Mouse (Mus musculus) embryonic facial prominence, embryonic 14.5 days (tissue): ENCODE results near the gene Rtl1. TPM values are rescaled to one million over a fixed set of nuclear protein-coding genes. Genes with fewer than 3 reads are reported as not detected.
A peak's percentile ranks its signal among the peaks of the same experiment; 100 is the strongest.

Source experiments
- ATAC-seq: fragments of 200-750 bp; cut with Nextera tagmentation; 2 replicates; pipeline ENCODE4 v1.8.0; 2017; ENCODE audit warnings: low read depth, moderate number of reproducible peaks, moderate TSS enrichment
- DNase-seq: peaks from one replicate; pipeline ENCODE4 v3.0.0-alpha.2; 2015; ENCODE audit warnings: low spot score
- H3K27ac ChIP-seq: fragments of 300-500 bp; sonication (generic); replicated peaks from 2 replicates; pipeline ENCODE4 v1.5.1; 2014; ENCODE audit warnings: low read depth, mild to moderate bottlenecking, low read length, moderate library complexity
- H3K27me3 ChIP-seq: fragments of 300-500 bp; sonication (generic); replicated peaks from 2 replicates; pipeline ENCODE4 v1.6.1; 2014; ENCODE audit warnings: low read length; ENCODE audit not compliant: control insufficient read depth, insufficient read depth
- H3K36me3 ChIP-seq: fragments of 300-500 bp; sonication (generic); 2 replicates; pipeline ENCODE4 v1.6.1; 2014; ENCODE audit warnings: low read length, mixed read lengths; ENCODE audit not compliant: control insufficient read depth, insufficient read depth
- H3K4me1 ChIP-seq: fragments of 300-500 bp; sonication (generic); 2 replicates; pipeline ENCODE4 v1.6.1; 2014; ENCODE audit warnings: antibody characterized with exemption, low read length; ENCODE audit not compliant: control insufficient read depth, insufficient read depth
- H3K4me2 ChIP-seq: fragments of 300-500 bp; sonication (generic); 2 replicates; pipeline ENCODE4 v1.6.1; 2014; ENCODE audit warnings: low read depth, mild to moderate bottlenecking, low read length, moderate library complexity, mixed read lengths
- H3K4me3 ChIP-seq: fragments of 300-500 bp; sonication (generic); 2 replicates; pipeline ENCODE4 v1.5.1; 2014; ENCODE audit warnings: low read depth, mild to moderate bottlenecking, low read length
- H3K9ac ChIP-seq: fragments of 300-500 bp; sonication (generic); 2 replicates; pipeline ENCODE4 v1.6.1; 2014; ENCODE audit warnings: low read depth, mild to moderate bottlenecking, low read length, moderate library complexity, mixed read lengths
- H3K9me3 ChIP-seq: fragments of 300-500 bp; sonication (generic); 2 replicates; pipeline ENCODE4 v1.6.1; 2016; ENCODE audit warnings: low read length; ENCODE audit not compliant: control insufficient read depth
- WGBS: fragments of 180-500 bp; shearing (Covaris S2); extraction: QIAGEN DNeasy Blood & Tissue Kit; methylation state at CpG from one replicate; pipeline ENCODE4 v1.1.7; 2014; 5-methylcytosine and 5-hydroxymethylcytosine counted together
- microRNA counts: library from miRNA; unstranded; fragments of <30 nt; microRNA quantifications from one replicate; lab custom pipeline; 2017
- microRNA-seq: library from miRNA; unstranded; fragments of <30 nt; microRNA quantifications from one replicate; pipeline ENCODE4, GENCODE M21; 2016; ENCODE audit warnings: borderline number of aligned reads
- polyA plus RNA-seq: library from polyadenylated mRNA; unstranded; fragments of >200 nt; fragmentation: Nextera tagmentation; extraction: Ambion mirVana; gene quantifications from 2 replicates; pipeline ENCODE4 v1.2.1, GENCODE M21; 2014

The Rtl1 gene
- polyA plus RNA-seq, 1 experiment from 2014 or later, result 5.0 TPM

DNA sequence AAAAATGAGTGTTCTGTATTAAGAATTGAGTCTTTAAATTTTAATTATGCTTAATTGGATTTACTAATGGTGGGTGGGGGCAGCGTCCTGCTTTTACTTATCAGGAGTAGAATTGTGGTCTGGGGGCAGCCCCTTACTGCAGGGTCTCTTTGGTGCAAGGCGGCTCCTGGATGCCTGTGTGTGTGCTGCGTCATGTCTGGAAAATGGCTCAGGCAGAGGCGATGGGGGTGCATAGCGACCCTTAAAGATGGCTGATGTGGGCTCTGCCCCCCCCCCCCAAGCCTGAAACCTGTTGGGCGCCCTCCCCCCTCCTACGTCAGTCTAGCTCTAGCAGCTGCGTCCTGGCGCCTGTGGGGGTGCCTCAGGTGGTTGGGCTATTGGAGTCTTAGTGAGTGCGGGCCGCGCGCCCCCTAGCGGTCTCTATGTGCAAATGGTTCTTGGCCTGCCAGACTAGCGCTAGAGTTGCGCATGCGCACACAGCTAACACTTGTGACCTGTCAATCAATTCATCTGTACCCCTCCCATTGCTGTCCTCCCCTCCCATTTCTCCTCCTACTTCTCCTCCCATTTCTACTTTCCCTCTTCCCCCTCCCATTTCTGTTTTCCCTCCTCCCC lies 57.4 kb downstream of the Rtl1 start:
- Histone ChIP-seq H3K27me3 (no peaks in the 10 kb centered on the region), H3K4me3 (peak overlapping the region; percentile 53), H3K4me2 (peak overlapping the region; percentile 52), H3K9ac (peak overlapping the region; percentile 75; the same call in 1 of the 2 replicates), H3K27ac (peak overlapping the region; percentile 85; the same call in 1 of the 2 replicates), H3K4me1 (no peaks in the 10 kb centered on the region), H3K36me3 (peaks cover 30% of the 10 kb centered on the region), H3K9me3 (peaks cover 54% of the 10 kb centered on the region)
- 49% methylated on average over 14 of the region's 17 CpGs for WGBS
- DNase-seq, result peak; percentile 89
- peak; percentile 60 for ATAC-seq

- Histone ChIP-seq H3K9ac (peak overlapping the region; percentile 75), H3K27ac (peak overlapping the region; percentile 85), H3K36me3 (peaks cover 26% of the 10 kb centered on the region; the same call in 1 of the 2 replicates), H3K9me3 (peaks cover 61% of the 10 kb centered on the region), H3K4me1 (no peaks in the 10 kb centered on the region), H3K27me3 (no peaks in the 10 kb centered on the region), H3K4me3 (peak overlapping the region; percentile 53), H3K4me2 (peak overlapping the region; percentile 52)
- WGBS, result 54% methylated on average over 14 of the region's 14 CpGs
- DNase-seq, result no peak
- no peak for ATAC-seq
Measured at GRCm38 (mm10) chr12:109542011-109542410, 58.1 kb downstream of the Rtl1 start.

DNA sequence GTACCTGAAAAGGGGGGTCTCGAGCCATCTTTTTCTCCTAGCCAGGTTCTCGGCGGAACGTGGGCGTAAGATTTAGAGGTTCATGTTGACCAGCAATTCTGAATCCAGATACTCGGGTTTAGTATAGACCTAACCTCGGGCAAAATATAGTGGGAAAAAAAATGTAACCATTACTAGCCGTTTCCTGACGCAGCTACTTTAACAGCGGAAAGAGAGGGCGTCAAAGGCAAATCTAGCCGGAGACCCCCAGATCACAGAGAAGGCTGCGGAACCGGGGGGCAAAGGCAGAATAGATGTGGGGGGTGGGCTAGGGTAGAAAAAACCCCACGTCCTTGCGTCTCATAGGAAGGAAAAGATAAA lies 58.6 kb downstream of the Rtl1 start:
- no peaks in the 10 kb centered on the region for H3K4me1 ChIP-seq
- no peaks in the 10 kb centered on the region for H3K27me3 ChIP-seq
- peak overlapping the region; percentile 53 for H3K4me3 ChIP-seq
- H3K4me2 ChIP-seq, result peak overlapping the region; percentile 52
- peaks cover 66% of the 10 kb centered on the region for H3K9me3 ChIP-seq
- H3K36me3 ChIP-seq, result peaks cover 23% of the 10 kb centered on the region; the same call in 1 of the 2 replicates
- ATAC-seq (no peak), DNase-seq (no peak)
- H3K27ac ChIP-seq, result peak overlapping the region; percentile 85
- peak overlapping the region; percentile 75 for H3K9ac ChIP-seq
- 45% methylated on average over 16 of the region's 16 CpGs for WGBS

- Histone ChIP-seq H3K4me1 (no peaks in the 10 kb centered on the region), H3K9me3 (peaks cover 66% of the 10 kb centered on the region), H3K4me2 (peak overlapping the region; percentile 52), H3K4me3 (peak overlapping the region; percentile 53), H3K27ac (peak overlapping the region; percentile 85), H3K27me3 (no peaks in the 10 kb centered on the region), H3K9ac (peak overlapping the region; percentile 75), H3K36me3 (peaks cover 17% of the 10 kb centered on the region; the same call in 1 of the 2 replicates)
- ATAC-seq, result peak; percentile 81
- DNase-seq, result peak; percentile 93
- WGBS, result 54% methylated on average over 30 of the region's 30 CpGs
Measured at GRCm38 (mm10) chr12:109540739-109541539, 59.2 kb downstream of the Rtl1 start.

- H3K9ac ChIP-seq, result peak overlapping the region; percentile 63; the same call in 1 of the 2 replicates
- 53% methylated on average over 13 of the region's 13 CpGs for WGBS
Measured at GRCm38 (mm10) chr12:109539950-109540349, 60.2 kb downstream of the Rtl1 start.

More at GRCm38 (mm10) chr12:109539950-109540349, 60.2 kb downstream of the Rtl1 start:
- DNase-seq, result peak; percentile 54
- H3K4me1 ChIP-seq, result no peaks in the 10 kb centered on the region
- H3K9me3 ChIP-seq, result peaks cover 66% of the 10 kb centered on the region
- peak overlapping the region; percentile 53 for H3K4me3 ChIP-seq
- peaks cover 10% of the 10 kb centered on the region; the same call in 1 of the 2 replicates for H3K36me3 ChIP-seq
- H3K27me3 ChIP-seq, result no peaks in the 10 kb centered on the region
- peak overlapping the region; percentile 52 for H3K4me2 ChIP-seq
- ATAC-seq, result no peak
- H3K27ac ChIP-seq, result peak overlapping the region; percentile 84

MicroRNAs within 50 kb of the gene (microRNA counts, 519-probe panel; counts per million panel counts)
- 1,830 counts per million, percentile 11 among the panel's probes with 10 or more counts for microRNA mmu-miR-1188 (lab: Ali Mortazavi, UCI)
- microRNA mmu-miR-127 (lab: Ali Mortazavi, UCI), result 3,937 counts per million, percentile 91 among the panel's probes with 10 or more counts
- 4,123 counts per million, percentile 94 among the panel's probes with 10 or more counts for microRNA mmu-miR-136 (lab: Ali Mortazavi, UCI)
- microRNA mmu-miR-1906 (lab: Ali Mortazavi, UCI), result 2,505 counts per million, percentile 49 among the panel's probes with 10 or more counts
- 2,286 counts per million, percentile 36 among the panel's probes with 10 or more counts for microRNA mmu-miR-337-3p (lab: Ali Mortazavi, UCI)
- microRNA mmu-miR-337-5p (lab: Ali Mortazavi, UCI), result 2,248 counts per million, percentile 33 among the panel's probes with 10 or more counts
- microRNA mmu-miR-341 (lab: Ali Mortazavi, UCI), result 19.3 counts per million
- microRNA mmu-miR-370 (lab: Ali Mortazavi, UCI), result 2,787 counts per million, percentile 62 among the panel's probes with 10 or more counts
- 3,853 counts per million, percentile 89 among the panel's probes with 10 or more counts for microRNA mmu-miR-431 (lab: Ali Mortazavi, UCI)
- microRNA mmu-miR-432 (lab: Ali Mortazavi, UCI), result 848 counts per million, percentile 2 among the panel's probes with 10 or more counts
- 3,596 counts per million, percentile 84 among the panel's probes with 10 or more counts for microRNA mmu-miR-433 (lab: Ali Mortazavi, UCI)
- 3,789 counts per million, percentile 88 among the panel's probes with 10 or more counts for microRNA mmu-miR-434-3p (lab: Ali Mortazavi, UCI)
- microRNA mmu-miR-434-5p (lab: Ali Mortazavi, UCI), result 3,012 counts per million, percentile 70 among the panel's probes with 10 or more counts
- microRNA mmu-miR-493 (lab: Ali Mortazavi, UCI), result 2,562 counts per million, percentile 53 among the panel's probes with 10 or more counts
- microRNA mmu-miR-540-3p (lab: Ali Mortazavi, UCI), result 19.3 counts per million
- microRNA mmu-miR-540-5p (lab: Ali Mortazavi, UCI), result 19.3 counts per million
- 1,573 counts per million, percentile 8 among the panel's probes with 10 or more counts for microRNA mmu-miR-665 (lab: Ali Mortazavi, UCI)
- 19.3 counts per million for microRNA mmu-miR-673-3p (lab: Ali Mortazavi, UCI)
- microRNA mmu-miR-673-5p (lab: Ali Mortazavi, UCI), result 2,318 counts per million, percentile 39 among the panel's probes with 10 or more counts
- 2,074 counts per million, percentile 21 among the panel's probes with 10 or more counts for microRNA mmu-miR-770-3p (lab: Ali Mortazavi, UCI)
- 1,882 counts per million, percentile 14 among the panel's probes with 10 or more counts for microRNA mmu-miR-770-5p (lab: Ali Mortazavi, UCI)

Small RNAs within 50 kb of the gene (microRNA-seq; reads per million reads assigned to microRNA genes)
- gene Gm23912 (not detected), gene Mir1188 (10.3 reads per million, percentile 29 among the genes with 10 or more reads in this experiment), gene Mir127 (12,007 reads per million, percentile 95 among the genes with 10 or more reads in this experiment), gene Mir136 (not detected), gene Mir1906-1 (not detected), gene Mir3070a (6.1 reads per million, percentile 24 among the genes with 10 or more reads in this experiment), gene Mir3070b (0.66 reads per million), gene Mir3071 (not detected), gene Mir337 (1.5 reads per million), gene Mir341 (1,351 reads per million, percentile 78 among the genes with 10 or more reads in this experiment), gene Mir3544 (not detected), gene Mir370 (1,073 reads per million, percentile 76 among the genes with 10 or more reads in this experiment), gene Mir431 (11,621 reads per million, percentile 95 among the genes with 10 or more reads in this experiment), gene Mir432 (not detected), gene Mir433 (1,561 reads per million, percentile 79 among the genes with 10 or more reads in this experiment), gene Mir434 (4,106 reads per million, percentile 88 among the genes with 10 or more reads in this experiment), gene Mir493 (338 reads per million, percentile 65 among the genes with 10 or more reads in this experiment), gene Mir540 (929 reads per million, percentile 75 among the genes with 10 or more reads in this experiment), gene Mir665 (645 reads per million, percentile 71 among the genes with 10 or more reads in this experiment), gene Mir673 (325 reads per million, percentile 64 among the genes with 10 or more reads in this experiment), gene Mir770 (217 reads per million, percentile 60 among the genes with 10 or more reads in this experiment)

Other genes with a start within 250 kb of the Rtl1 start
- gene Dlk1, start 147.5 kb downstream of the Rtl1 start, polyA plus RNA-seq, result 918 and 968 TPM in 2 replicates